Mouse (Mus musculus) heart, postnatal 4 days (tissue): ENCODE data around the gene Tmem175. TPM values are rescaled to one million over a fixed set of nuclear protein-coding genes. Genes with fewer than 3 reads are reported as not detected.
A peak's percentile ranks its signal among the peaks of the same experiment; 100 is the strongest.

ENCODE experiments used
- DNase-seq: peaks from one replicate; pipeline ENCODE4 v3.0.0; 2021
- total RNA-seq, 2 experiments: library from RNA; stranded (reverse); gene quantifications; 2 replicates each; pipeline ENCODE4 v1.2.3; 2021

Tmem175 gene
- total RNA-seq, 2 experiments from 2014 or later = 8.3 to 9.4 TPM

DNA sequence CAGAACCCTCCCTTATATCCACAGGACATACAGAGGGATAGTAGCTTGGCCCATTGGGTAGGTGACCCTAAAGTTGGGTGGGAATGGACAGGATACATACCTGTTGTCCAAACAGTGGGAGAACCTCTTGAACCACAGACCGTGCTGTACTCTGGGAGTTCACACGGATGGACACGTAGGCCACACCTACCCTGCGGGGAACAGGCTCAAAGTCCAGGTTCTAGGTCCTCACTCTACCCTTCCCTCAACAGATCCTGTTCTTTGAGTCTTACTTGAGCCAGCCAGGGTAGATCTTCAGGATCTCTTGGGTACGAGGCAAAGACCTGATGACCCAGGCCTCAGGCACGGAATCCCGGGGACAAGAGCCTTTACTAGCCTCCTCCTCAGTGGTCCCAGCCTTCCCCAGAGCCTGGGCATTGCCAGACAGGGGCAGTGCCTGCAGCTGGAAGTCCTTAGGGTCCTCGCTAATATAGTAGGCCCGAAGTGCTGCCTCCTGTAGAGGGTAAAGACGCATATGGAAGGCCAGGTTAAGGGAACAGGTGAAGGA, 24.9 kb downstream of the Tmem175 start:
- no peak for DNase-seq

GRCm38 (mm10) chr5:108655381-108655780, 25.8 kb downstream of the Tmem175 start:
- DNase-seq = no peak

- no peak for DNase-seq
These were observed 26.5 kb downstream of the Tmem175 start for GRCm38 (mm10) chr5:108655891-108656650.

- no peak for DNase-seq
These were observed 27.8 kb downstream of the Tmem175 start for GRCm38 (mm10) chr5:108657406-108657805.

DNA sequence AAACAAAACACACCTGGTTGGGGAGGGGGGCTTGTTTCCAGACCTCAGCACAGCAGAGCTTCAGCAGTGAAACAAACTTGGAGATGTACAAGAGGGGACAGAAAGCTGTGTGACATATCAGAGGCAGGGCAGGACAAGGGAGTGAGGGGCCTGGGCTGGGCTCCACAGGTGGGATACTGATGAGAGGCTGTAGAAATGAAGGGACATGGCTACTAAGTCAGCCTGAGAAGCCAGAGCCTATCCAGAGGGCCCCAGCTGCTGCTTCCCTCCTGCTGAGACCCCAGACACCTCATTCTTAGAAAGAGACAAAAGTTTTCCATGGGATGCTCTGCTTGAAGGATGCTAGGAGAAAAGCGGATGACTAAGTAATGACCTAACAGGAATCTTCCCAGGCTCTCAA, 29.0 kb downstream of the Tmem175 start:
- DNase-seq = no peak

DNA sequence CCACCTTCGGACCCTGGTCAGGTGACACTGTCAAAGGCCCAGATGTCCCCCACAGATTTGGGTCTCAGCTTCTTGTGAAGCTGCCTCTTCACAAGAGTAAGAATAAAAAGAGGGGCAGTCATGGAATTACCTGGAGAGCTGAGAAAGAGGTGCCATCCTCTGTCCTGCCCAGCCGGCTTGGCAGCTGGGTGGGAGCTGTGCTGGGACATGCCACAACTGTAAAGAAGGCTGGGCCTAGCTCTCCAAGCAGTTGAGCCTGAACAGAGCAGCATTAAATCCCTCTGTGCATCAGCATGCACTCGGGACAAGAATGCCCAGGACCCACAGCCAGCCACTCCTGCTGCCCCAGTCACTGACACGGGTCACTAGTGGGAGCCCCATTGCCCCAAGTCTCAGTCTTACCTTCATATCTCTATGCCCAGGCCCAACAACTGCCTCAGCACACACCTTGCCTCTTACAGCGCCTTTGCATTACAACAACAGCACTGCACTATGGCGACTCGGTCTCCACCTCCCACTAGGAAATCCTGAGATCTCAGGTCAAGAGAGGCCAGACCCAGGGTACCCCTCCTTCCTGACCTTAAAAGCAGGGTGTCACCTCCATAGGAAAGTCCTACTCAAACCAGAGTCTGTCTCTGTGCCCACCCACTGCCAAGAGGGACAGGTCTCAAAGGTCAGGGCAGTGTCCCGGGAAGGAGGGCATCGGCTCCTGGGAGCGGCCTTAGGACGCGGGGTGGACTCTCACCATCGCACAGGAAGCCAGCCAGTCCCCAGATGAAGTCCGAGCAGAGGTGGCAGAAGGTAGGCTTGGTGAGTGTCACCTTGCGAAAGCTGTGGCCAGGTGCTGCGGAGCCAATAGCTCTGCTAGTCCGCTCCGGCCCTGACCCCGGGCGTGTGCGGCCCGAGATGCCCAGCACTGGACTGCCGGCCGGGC, 30.4 kb downstream of the Tmem175 start, which contains the start of gene Idua:
Gene Idua (plus strand): TSS at position 634 of the 934 bp plus-strand sequence.
- DNase-seq = peak; percentile 24

- peak; percentile 95 for DNase-seq
These were observed 31.2 kb downstream of the Tmem175 start for GRCm38 (mm10) chr5:108660632-108661268.

DNA sequence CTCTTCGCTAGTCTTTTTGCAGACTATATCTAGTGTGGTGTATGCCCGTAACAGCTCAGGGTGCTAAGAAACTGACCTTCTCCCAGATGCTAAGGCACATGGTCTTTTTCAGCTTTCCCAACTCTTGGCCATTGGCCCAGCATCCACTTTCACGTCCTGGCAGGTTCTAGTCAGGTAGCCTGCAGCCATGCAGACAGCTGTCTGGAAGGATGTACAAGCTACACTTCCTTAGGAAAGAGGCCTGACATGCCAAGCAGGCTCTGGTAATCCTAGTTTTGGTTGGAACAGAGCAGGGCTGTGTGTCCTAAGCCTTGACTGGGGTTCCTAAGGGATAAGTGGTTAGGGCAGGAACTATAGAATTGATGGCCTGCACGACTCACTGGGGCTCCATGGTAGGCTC, 33.2 kb downstream of the Tmem175 start:
- no peak for DNase-seq

GRCm38 (mm10) chr5:108665066-108665465, 35.5 kb downstream of the Tmem175 start:
- no peak for DNase-seq

- no peak for DNase-seq
These were observed 37.8 kb downstream of the Tmem175 start for GRCm38 (mm10) chr5:108667370-108667769.

GRCm38 (mm10) chr5:108668387-108668932, 38.9 kb downstream of the Tmem175 start:
- DNase-seq = no peak

- peak; percentile 90 for DNase-seq
These were observed 39.7 kb downstream of the Tmem175 start, which contains the start of gene Dgkq for GRCm38 (mm10) chr5:108668977-108669936. Dgkq (minus strand) TSS chr5:108669672.

GRCm38 (mm10) chr5:108669986-108670385, 40.4 kb downstream of the Tmem175 start:
- no peak for DNase-seq

GRCm38 (mm10) chr5:108670785-108671184, 41.2 kb downstream of the Tmem175 start:
- peak; percentile 63 for DNase-seq

DNA sequence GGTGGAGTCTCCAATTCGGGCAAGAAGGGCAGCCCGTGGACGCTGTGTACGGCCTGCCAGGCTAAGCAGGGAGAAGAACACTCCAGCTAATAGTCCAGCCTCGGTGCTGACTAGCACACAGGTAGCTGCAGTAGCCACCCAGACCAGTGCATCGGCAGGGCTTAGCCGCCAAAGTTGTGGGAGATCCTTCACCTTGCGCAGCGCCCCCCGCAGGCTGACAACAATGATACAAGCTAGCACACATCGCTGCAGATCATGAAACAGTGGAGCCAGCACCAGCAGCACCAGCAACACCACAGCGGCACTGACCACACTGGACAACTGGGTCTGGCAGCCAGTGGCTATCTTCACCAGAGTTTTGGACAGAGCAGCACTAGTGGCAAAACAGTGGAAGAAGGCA, 42.2 kb downstream of the Tmem175 start:
- DNase-seq = no peak

DNA sequence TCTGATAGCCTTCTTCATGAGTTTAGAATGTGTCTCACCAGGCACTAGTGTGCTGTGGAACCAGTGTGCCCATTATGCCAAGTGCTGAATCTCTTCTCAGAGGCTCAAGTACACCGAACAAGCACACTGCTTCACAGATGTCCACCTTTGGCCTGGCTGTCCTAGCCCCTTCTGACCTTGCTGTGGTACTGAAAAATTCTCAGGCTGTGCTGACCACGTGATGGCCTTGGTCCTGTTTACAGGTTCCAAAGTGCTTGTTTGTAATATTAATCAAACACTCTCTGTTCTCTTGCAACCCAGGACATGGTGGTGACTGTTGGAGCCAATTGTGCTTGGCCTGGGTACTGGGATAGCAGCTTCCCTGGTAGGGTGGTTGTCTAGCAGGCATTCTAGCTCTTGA, 45.1 kb downstream of the Tmem175 start:
- DNase-seq = no peak

- DNase-seq = no peak
These were observed 45.8 kb downstream of the Tmem175 start, which contains the start of gene Slc26a1 for GRCm38 (mm10) chr5:108675251-108675816. Slc26a1 (minus strand) TSS chr5:108675569.

GRCm38 (mm10) chr5:108676772-108677498, 47.4 kb downstream of the Tmem175 start:
- no peak for DNase-seq

DNA sequence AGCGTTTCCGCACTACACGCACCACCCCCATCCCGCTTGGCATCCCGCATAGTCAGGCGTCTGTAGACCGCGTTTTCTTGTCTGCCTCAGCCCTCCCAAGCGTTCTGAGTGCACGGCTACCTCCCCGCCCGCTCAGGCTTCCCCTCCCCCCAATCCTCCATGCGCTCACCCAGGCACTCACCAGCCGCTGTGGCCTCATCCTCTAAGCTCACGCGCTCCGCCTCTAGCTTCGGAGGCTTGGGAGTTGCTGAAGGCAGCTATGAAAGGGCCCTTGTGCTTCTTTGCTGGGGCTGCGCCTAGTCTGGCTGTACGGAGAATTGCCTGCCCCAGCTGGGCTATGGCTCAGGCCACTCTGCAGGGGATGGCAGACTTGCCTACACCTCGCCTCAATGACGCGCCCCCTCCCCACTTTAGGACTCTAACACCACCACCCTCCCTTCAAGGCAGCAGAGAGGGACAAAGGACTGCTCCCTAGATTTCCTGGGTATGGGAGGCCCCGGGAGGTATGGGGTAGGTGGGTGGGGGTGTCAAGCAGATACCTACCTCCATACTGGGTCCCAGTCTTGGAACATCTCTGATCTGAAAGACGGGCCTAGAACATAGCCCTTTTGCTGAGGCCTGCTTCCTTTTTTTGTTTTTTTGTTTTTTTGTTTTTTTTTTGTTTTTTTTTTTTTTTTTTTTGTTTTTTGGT, 48.2 kb downstream of the Tmem175 start:
- peak; percentile 74 for DNase-seq
